Mouse (Mus musculus): ENCODE measurements around the gene Clba1. TPM values are rescaled to one million over a fixed set of nuclear protein-coding genes. Genes with fewer than 3 reads are reported as not detected.

The Clba1 gene
- polyA plus RNA-seq, 1 experiment from 2014 or later: 0.69 TPM

- TF ChIP-seq CTCF (IDR thresholded peaks at IDR 0.05; ENCODE audit: low read depth) (no peak), EP300 (IDR thresholded peaks at IDR 0.05; ENCODE audit: low read depth) (no peak)
- H3K4me3 ChIP-seq (ENCODE audit: low read depth, low read length): no peak overlapping the region
- no peaks in the 10 kb centered on the region for H3K27me3 ChIP-seq (ENCODE audit: insufficient read depth, low read length)
- no peak overlapping the region for H3K27ac ChIP-seq (ENCODE audit: low read depth)
- H3K4me2 ChIP-seq (ENCODE audit: low read depth, low read length): no peak overlapping the region
- no peak overlapping the region for H3K9ac ChIP-seq (replicated peaks)
- H3K9me3 ChIP-seq (ENCODE audit: low read length): no peaks in the 10 kb centered on the region
- 75% methylated on average over 5 of the region's 5 CpGs for WGBS (ENCODE audit: insufficient replicate concordance)
- peaks cover 14% of the 10 kb centered on the region for H3K4me1 ChIP-seq (ENCODE audit: insufficient read depth)
- ATAC-seq (peak; percentile 71), DNase-seq (peak; percentile 45)
- no peaks in the 10 kb centered on the region for H3K36me3 ChIP-seq (replicated peaks; ENCODE audit: insufficient read depth, low read length)
These were observed 44.6 kb upstream of the Clba1 start for GRCm38 (mm10) chr12:112764141-112764540.

DNA sequence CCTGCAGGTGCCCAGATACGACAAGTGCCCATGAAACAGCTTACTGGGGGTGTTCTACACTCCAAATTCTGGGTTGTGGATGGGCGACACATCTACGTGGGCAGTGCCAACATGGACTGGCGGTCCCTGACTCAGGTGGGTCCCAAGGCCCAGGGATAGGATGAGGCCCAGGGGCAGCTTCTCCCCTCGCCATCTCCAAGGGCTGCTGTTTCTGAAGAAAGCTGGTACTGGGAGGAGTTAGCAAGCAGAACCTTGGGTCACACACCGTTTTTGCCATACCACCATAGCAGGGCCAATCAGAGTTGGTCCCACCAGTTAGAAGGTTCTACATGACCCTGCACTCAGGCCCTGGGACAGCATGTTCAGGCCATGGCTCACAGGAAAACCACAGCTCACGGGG is 43.7 kb upstream of the Clba1 start:
- Histone ChIP-seq H3K36me3 (replicated peaks; ENCODE audit: insufficient read depth, low read length) (no peaks in the 10 kb centered on the region), H3K4me3 (ENCODE audit: low read depth, low read length) (no peak overlapping the region), H3K9me3 (ENCODE audit: low read length) (no peaks in the 10 kb centered on the region), H3K27me3 (ENCODE audit: insufficient read depth, low read length) (no peaks in the 10 kb centered on the region), H3K27ac (ENCODE audit: low read depth) (no peak overlapping the region), H3K4me2 (ENCODE audit: low read depth, low read length) (no peak overlapping the region), H3K4me1 (ENCODE audit: insufficient read depth) (peaks cover 14% of the 10 kb centered on the region), H3K9ac (replicated peaks) (no peak overlapping the region)
- DNase-seq (no peak), ATAC-seq (no peak)
- TF ChIP-seq EP300 (IDR thresholded peaks at IDR 0.05; ENCODE audit: low read depth) (no peak), CTCF (IDR thresholded peaks at IDR 0.05; ENCODE audit: low read depth) (no peak)
- 66% methylated on average over 7 of the region's 7 CpGs for WGBS (ENCODE audit: insufficient replicate concordance)

DNA sequence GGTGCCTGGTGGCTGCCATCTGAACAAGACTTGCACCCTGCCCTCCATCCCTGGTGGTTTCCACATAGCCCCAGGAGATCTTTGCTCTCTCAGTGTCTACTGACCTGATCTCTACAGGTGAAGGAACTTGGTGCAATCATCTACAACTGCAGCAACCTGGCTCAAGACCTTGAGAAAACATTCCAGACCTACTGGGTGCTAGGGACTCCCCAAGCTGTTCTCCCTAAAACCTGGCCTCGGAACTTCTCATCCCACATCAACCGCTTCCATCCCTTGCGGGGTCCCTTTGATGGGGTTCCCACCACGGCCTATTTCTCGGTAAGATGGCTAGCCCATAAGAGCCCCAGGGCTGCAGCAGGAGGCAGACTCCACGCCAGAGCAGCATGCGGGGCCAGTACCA is 42.2 kb upstream of the Clba1 start:
- Histone ChIP-seq H3K4me2 (ENCODE audit: low read depth, low read length) (no peak overlapping the region), H3K27me3 (ENCODE audit: insufficient read depth, low read length) (no peaks in the 10 kb centered on the region), H3K9ac (replicated peaks) (no peak overlapping the region), H3K27ac (ENCODE audit: low read depth) (no peak overlapping the region), H3K9me3 (ENCODE audit: low read length) (no peaks in the 10 kb centered on the region), H3K36me3 (replicated peaks; ENCODE audit: insufficient read depth, low read length) (no peaks in the 10 kb centered on the region), H3K4me3 (ENCODE audit: low read depth, low read length) (no peak overlapping the region), H3K4me1 (ENCODE audit: insufficient read depth) (peaks cover 4% of the 10 kb centered on the region; the same call in 1 of the 2 replicates)
- no peak for TF ChIP-seq EP300 (IDR thresholded peaks at IDR 0.05; ENCODE audit: low read depth)
- TF ChIP-seq CTCF (IDR thresholded peaks at IDR 0.05; ENCODE audit: low read depth): no peak
- no peak for DNase-seq
- WGBS (ENCODE audit: insufficient replicate concordance): 80% methylated on average over 7 of the region's 7 CpGs
- ATAC-seq: no peak

DNA sequence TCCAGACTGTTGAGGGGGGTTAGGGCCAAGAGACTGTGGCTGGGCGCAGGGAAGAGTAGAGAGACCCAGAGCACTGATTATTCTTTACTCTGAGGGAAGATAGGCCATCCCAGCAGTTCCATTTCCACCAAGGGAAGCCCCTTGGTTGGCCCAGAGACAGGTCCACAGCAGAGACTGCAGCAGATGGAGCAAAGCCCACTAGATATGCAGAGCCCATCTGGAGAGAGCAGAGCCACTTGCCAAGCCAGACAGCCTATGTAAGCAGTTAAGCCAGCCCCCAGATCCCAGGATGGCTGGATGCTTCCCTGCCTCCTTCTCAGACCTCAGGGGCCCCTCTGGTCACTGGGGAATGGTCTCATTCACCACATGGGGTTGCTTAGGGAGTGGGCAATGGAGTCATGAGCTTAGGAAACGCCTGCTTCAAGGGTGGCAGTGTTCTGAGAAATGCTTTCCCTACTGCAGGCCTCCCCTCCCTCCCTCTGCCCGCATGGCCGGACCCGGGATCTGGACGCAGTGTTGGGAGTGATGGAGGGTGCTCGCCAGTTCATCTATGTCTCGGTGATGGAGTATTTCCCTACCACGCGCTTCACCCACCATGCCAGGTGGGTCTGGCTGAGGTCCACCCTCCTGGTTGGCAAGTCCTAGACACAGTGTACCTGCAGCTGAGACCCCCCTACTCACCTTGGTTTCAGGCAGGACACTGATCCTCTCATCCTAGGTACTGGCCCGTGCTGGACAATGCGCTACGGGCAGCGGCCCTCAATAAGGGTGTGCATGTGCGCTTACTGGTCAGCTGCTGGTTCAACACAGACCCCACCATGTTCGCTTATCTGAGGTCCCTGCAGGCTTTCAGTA is 41.5 kb upstream of the Clba1 start:
- Histone ChIP-seq H3K4me3 (ENCODE audit: low read depth, low read length) (no peak overlapping the region), H3K27ac (ENCODE audit: low read depth) (no peak overlapping the region), H3K36me3 (replicated peaks; ENCODE audit: insufficient read depth, low read length) (no peaks in the 10 kb centered on the region), H3K27me3 (ENCODE audit: insufficient read depth, low read length) (no peaks in the 10 kb centered on the region), H3K4me2 (ENCODE audit: low read depth, low read length) (no peak overlapping the region), H3K9ac (replicated peaks) (no peak overlapping the region), H3K9me3 (ENCODE audit: low read length) (no peaks in the 10 kb centered on the region), H3K4me1 (ENCODE audit: insufficient read depth) (peaks cover 4% of the 10 kb centered on the region; the same call in 1 of the 2 replicates)
- TF ChIP-seq EP300 (IDR thresholded peaks at IDR 0.05; ENCODE audit: low read depth) (no peak), CTCF (IDR thresholded peaks at IDR 0.05; ENCODE audit: low read depth) (no peak)
- ATAC-seq: no peak
- 88% methylated on average over 16 of the region's 16 CpGs for WGBS (ENCODE audit: insufficient replicate concordance)
- no peak for DNase-seq

- H3K9ac ChIP-seq (replicated peaks): no peak overlapping the region
- H3K4me3 ChIP-seq (ENCODE audit: low read depth, low read length): no peak overlapping the region
- TF ChIP-seq CTCF (IDR thresholded peaks at IDR 0.05; ENCODE audit: low read depth): no peak
- TF ChIP-seq EP300 (IDR thresholded peaks at IDR 0.05; ENCODE audit: low read depth): no peak
- H3K27ac ChIP-seq (ENCODE audit: low read depth): no peak overlapping the region
- no peaks in the 10 kb centered on the region for H3K9me3 ChIP-seq (ENCODE audit: low read length)
- H3K27me3 ChIP-seq (ENCODE audit: insufficient read depth, low read length): no peaks in the 10 kb centered on the region
- H3K4me2 ChIP-seq (ENCODE audit: low read depth, low read length): no peak overlapping the region
- 82% methylated on average over 8 of the region's 8 CpGs for WGBS (ENCODE audit: insufficient replicate concordance)
- no peaks in the 10 kb centered on the region for H3K36me3 ChIP-seq (replicated peaks; ENCODE audit: insufficient read depth, low read length)
- H3K4me1 ChIP-seq (ENCODE audit: insufficient read depth): peaks cover 4% of the 10 kb centered on the region; the same call in 1 of the 2 replicates
- DNase-seq (no peak), ATAC-seq (no peak)
These were observed 40.6 kb upstream of the Clba1 start for GRCm38 (mm10) chr12:112768166-112768565.

DNA sequence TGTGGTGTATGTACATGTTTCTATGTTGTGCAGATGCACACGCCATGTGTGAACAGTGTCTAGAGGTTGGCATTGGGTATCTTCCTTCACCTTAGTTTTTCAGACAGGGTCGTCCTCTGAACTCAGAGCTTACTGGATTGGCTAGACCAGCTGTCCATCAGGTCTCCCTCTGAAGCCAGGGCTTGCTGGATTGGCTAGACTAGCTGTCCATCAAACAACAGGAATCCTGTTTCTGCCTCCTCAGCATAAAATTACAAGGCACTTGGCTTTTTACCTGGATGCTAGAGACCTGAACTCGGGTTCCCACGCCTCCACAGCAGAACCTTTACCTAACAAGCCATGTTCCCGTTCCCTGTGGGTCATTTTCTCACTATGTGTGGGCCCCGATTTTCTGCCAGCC is 39.7 kb upstream of the Clba1 start:
- DNase-seq: no peak
- Histone ChIP-seq H3K36me3 (replicated peaks; ENCODE audit: insufficient read depth, low read length) (no peaks in the 10 kb centered on the region), H3K4me1 (ENCODE audit: insufficient read depth) (no peaks in the 10 kb centered on the region), H3K27me3 (ENCODE audit: insufficient read depth, low read length) (no peaks in the 10 kb centered on the region), H3K4me2 (ENCODE audit: low read depth, low read length) (no peak overlapping the region), H3K9me3 (ENCODE audit: low read length) (no peaks in the 10 kb centered on the region), H3K27ac (ENCODE audit: low read depth) (no peak overlapping the region), H3K4me3 (ENCODE audit: low read depth, low read length) (no peak overlapping the region), H3K9ac (replicated peaks) (no peak overlapping the region)
- ATAC-seq: no peak
- WGBS (ENCODE audit: insufficient replicate concordance): 71% methylated on average over 6 of the region's 6 CpGs
- TF ChIP-seq EP300 (IDR thresholded peaks at IDR 0.05; ENCODE audit: low read depth) (no peak), CTCF (IDR thresholded peaks at IDR 0.05; ENCODE audit: low read depth) (no peak)
